Mouse (Mus musculus) intestine, postnatal 0 days (tissue): ENCODE measurements around the gene Actr2. TPM values are rescaled to one million over a fixed set of nuclear protein-coding genes. Genes with fewer than 3 reads are reported as not detected.
"Not testable (repeated sequence)": the region's sequence is repeated elsewhere in the genome, so short reads cannot be mapped to it uniquely, and the experiment has no call there.

Experiments used
- ATAC-seq: fragments of 200-750 bp; cut with Nextera tagmentation; 2 replicates; pipeline ENCODE4 v1.8.0; 2017; ENCODE audit warnings: mild to moderate bottlenecking, moderate TSS enrichment, moderate library complexity
- H3K27ac ChIP-seq: fragments of 300-500 bp; sonication (generic); 2 replicates; pipeline ENCODE4 v1.5.1; 2014; ENCODE audit warnings: mild to moderate bottlenecking, low read depth, low read length, moderate library complexity
- H3K27me3 ChIP-seq: fragments of 300-500 bp; sonication (generic); replicated peaks from 2 replicates; pipeline ENCODE4 v1.6.1; 2014; ENCODE audit warnings: low read length, mixed read lengths; ENCODE audit not compliant: control insufficient read depth, insufficient read depth
- H3K36me3 ChIP-seq: fragments of 300-500 bp; sonication (generic); 2 replicates; pipeline ENCODE4 v1.6.1; 2014; ENCODE audit warnings: mild to moderate bottlenecking, moderate library complexity; ENCODE audit not compliant: control insufficient read depth, insufficient read depth
- H3K4me1 ChIP-seq: fragments of 300-500 bp; sonication (generic); replicated peaks from 2 replicates; pipeline ENCODE4 v1.6.1; 2014; ENCODE audit warnings: antibody characterized with exemption, low read length, mixed read lengths; ENCODE audit not compliant: control insufficient read depth, insufficient read depth
- H3K4me2 ChIP-seq: fragments of 300-500 bp; sonication (generic); replicated peaks from 2 replicates; pipeline ENCODE4 v1.6.1; 2014; ENCODE audit warnings: low read depth, mild to moderate bottlenecking, moderate library complexity
- H3K4me3 ChIP-seq: fragments of 300-500 bp; sonication (generic); 2 replicates; pipeline ENCODE4 v1.5.1; 2014; ENCODE audit warnings: low read depth, low read length
- H3K9ac ChIP-seq: fragments of 300-500 bp; sonication (generic); 2 replicates; pipeline ENCODE4 v1.6.1; 2014; ENCODE audit warnings: mild to moderate bottlenecking, low read depth, low read length
- H3K9me3 ChIP-seq: fragments of 300-500 bp; sonication (generic); 2 replicates; pipeline ENCODE4 v1.6.1; 2016; ENCODE audit warnings: mixed run types; ENCODE audit not compliant: control insufficient read depth
- CTCF ChIP-seq: sonication (generic); IDR thresholded peaks from 2 replicates; pipeline ENCODE4 v1.5.1; 2016; ENCODE audit warnings: low read depth, mild to moderate bottlenecking, control low read depth, antibody characterized with exemption, moderate library complexity
- WGBS: fragments of 180-500 bp; shearing (Covaris S2); extraction: QIAGEN DNeasy Blood & Tissue Kit; methylation state at CpG from one replicate; pipeline ENCODE4 v1.1.7; 2014; 5-methylcytosine and 5-hydroxymethylcytosine counted together
- polyA plus RNA-seq: library from polyadenylated mRNA; unstranded; fragments of >200 nt; fragmentation: Nextera tagmentation; extraction: Ambion mirVana; gene quantifications from 2 replicates; pipeline ENCODE4 v1.2.1, GENCODE M21; 2015

Gene Actr2
- polyA plus RNA-seq, 1 experiment from 2014 or later = 109 TPM

- ATAC-seq = no peak
- Histone ChIP-seq H3K4me2 (no peak overlapping the region), H3K9me3 (no peaks in the 10 kb centered on the region), H3K9ac (no peak overlapping the region), H3K4me1 (no peaks in the 10 kb centered on the region), H3K36me3 (peaks cover 63% of the 10 kb centered on the region), H3K27ac (no peak overlapping the region), H3K4me3 (no peak overlapping the region), H3K27me3 (no peaks in the 10 kb centered on the region)
- WGBS = 63% methylated on average over 3 of the region's 3 CpGs
- TF ChIP-seq CTCF = peak; percentile 80
Measured at GRCm38 (mm10) chr11:20072174-20072573, 40.5 kb downstream of the Actr2 start.

GRCm38 (mm10) chr11:20068346-20069004, 44.2 kb downstream of the Actr2 start:
- ATAC-seq = no peak
- no peaks in the 10 kb centered on the region for H3K27me3 ChIP-seq
- WGBS = 97% methylated on average over 6 of the region's 6 CpGs
- no peak overlapping the region for H3K27ac ChIP-seq
- no peaks in the 10 kb centered on the region for H3K9me3 ChIP-seq
- no peak overlapping the region for H3K4me3 ChIP-seq
- no peak overlapping the region for H3K4me2 ChIP-seq
- no peak for TF ChIP-seq CTCF
- no peaks in the 10 kb centered on the region for H3K4me1 ChIP-seq
- no peak overlapping the region for H3K9ac ChIP-seq
- H3K36me3 ChIP-seq = peaks cover 57% of the 10 kb centered on the region

- Histone ChIP-seq H3K27ac (no peak overlapping the region), H3K36me3 (peaks cover 50% of the 10 kb centered on the region), H3K9ac (no peak overlapping the region), H3K9me3 (no peaks in the 10 kb centered on the region), H3K4me2 (no peak overlapping the region), H3K27me3 (no peaks in the 10 kb centered on the region), H3K4me1 (no peaks in the 10 kb centered on the region), H3K4me3 (no peak overlapping the region)
- TF ChIP-seq CTCF = peak; percentile 56
- no peak for ATAC-seq
- 54% methylated on average over 1 of the region's 1 CpGs for WGBS
Measured at GRCm38 (mm10) chr11:20067521-20067920, 45.2 kb downstream of the Actr2 start.

GRCm38 (mm10) chr11:20066106-20066505, 46.6 kb downstream of the Actr2 start:
- 93% methylated on average over 1 of the region's 1 CpGs for WGBS
- Histone ChIP-seq H3K9me3 (no peaks in the 10 kb centered on the region), H3K36me3 (peaks cover 43% of the 10 kb centered on the region), H3K4me3 (no peak overlapping the region), H3K4me2 (no peak overlapping the region), H3K27me3 (no peaks in the 10 kb centered on the region), H3K9ac (no peak overlapping the region), H3K4me1 (no peaks in the 10 kb centered on the region), H3K27ac (no peak overlapping the region)
- ATAC-seq = no peak
- no peak for TF ChIP-seq CTCF

GRCm38 (mm10) chr11:20064926-20065325, 47.8 kb downstream of the Actr2 start:
- Histone ChIP-seq H3K36me3 (peaks cover 44% of the 10 kb centered on the region), H3K4me2 (no peak overlapping the region), H3K27me3 (no peaks in the 10 kb centered on the region), H3K4me3 (no peak overlapping the region), H3K27ac (no peak overlapping the region), H3K9me3 (no peaks in the 10 kb centered on the region), H3K4me1 (no peaks in the 10 kb centered on the region), H3K9ac (no peak overlapping the region)
- no peak for ATAC-seq
- 92% methylated on average over 2 of the region's 2 CpGs for WGBS
- no peak for TF ChIP-seq CTCF

- H3K4me1 ChIP-seq, H3K27ac ChIP-seq, H3K4me3 ChIP-seq, ATAC-seq, H3K4me2 ChIP-seq, H3K9me3 ChIP-seq, H3K27me3 ChIP-seq, H3K9ac ChIP-seq: not testable (repeated sequence)
- WGBS = 75% methylated on average over 2 of the region's 2 CpGs
- H3K36me3 ChIP-seq = peaks cover 47% of the 10 kb centered on the region
Measured at GRCm38 (mm10) chr11:20064086-20064485, 48.6 kb downstream of the Actr2 start.

- ATAC-seq, H3K4me2 ChIP-seq, H3K4me1 ChIP-seq, H3K9me3 ChIP-seq, H3K9ac ChIP-seq, H3K4me3 ChIP-seq, H3K27me3 ChIP-seq, H3K27ac ChIP-seq: not testable (repeated sequence)
- H3K36me3 ChIP-seq = peaks cover 49% of the 10 kb centered on the region
- WGBS = 93% methylated on average over 9 of the region's 9 CpGs
Measured at GRCm38 (mm10) chr11:20062801-20063200, 49.9 kb downstream of the Actr2 start.
